Mouse (Mus musculus): ENCODE measurements around the gene Shisa9. TPM values are rescaled to one million over a fixed set of nuclear protein-coding genes. Genes with fewer than 3 reads are reported as not detected.

Gene Shisa9
- polyA plus RNA-seq, 1 experiment from 2014 or later = 1.7 TPM

DNA sequence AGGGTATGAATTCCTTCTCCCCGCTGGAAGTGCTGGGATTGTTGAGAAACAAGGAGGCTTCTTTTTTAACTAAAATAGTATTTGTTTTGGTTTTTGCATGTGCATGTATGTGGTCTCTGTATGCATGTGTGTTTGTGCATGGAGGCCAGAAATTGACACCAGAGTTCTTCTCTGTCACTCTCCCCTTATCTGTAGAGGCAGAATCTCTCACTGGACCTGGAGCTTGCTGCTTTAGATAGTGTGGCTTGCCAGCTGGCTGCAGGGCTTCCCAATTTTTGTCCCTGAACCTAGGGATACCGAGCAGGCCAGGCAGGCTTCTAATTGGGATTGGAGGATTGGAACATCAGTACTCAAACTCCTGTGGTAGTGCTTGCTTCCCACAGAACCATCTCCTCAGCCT, 99.2 kb downstream of the Shisa9 start:
- ATAC-seq (ENCODE audit: low FRiP score, low read depth) = no peak
- WGBS = 91% methylated on average over 2 of the region's 2 CpGs
- H3K9ac ChIP-seq = no peak overlapping the region

DNA sequence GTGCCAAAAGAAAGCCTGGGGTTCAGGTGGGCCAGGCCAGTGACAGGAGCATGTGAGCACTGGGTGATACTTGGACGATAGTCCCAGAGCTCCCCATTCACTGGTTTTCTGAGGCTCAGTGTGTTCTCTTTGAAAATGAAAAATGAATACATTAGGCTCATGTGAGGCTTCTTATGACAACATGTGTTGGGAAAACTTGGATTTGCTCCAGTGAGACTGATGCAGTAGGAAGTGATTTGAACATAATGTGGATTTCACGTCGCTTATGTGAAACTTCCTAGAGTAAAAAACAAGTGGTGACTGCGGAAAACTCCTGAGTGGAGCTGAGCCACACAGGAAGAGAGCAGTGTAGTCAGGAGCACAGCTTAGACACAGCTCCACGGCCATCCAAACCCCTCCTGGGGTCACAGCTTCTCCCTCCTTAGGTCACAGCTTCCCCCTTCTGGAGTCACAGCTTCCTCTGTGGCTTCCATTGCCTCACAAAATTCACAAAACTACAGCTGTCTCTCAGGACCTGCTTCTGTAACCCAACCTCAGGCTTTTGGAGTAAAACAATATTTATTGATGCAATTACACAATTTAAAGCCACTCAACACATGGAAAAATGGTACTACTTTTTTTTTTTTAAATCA, 106.8 kb downstream of the Shisa9 start:
- no peaks in the 10 kb centered on the region for H3K36me3 ChIP-seq
- H3K9ac ChIP-seq = no peak overlapping the region
- no peak overlapping the region for H3K27ac ChIP-seq
- H3K9me3 ChIP-seq = no peaks in the 10 kb centered on the region
- no peak overlapping the region for H3K4me3 ChIP-seq
- no peaks in the 10 kb centered on the region for H3K4me1 ChIP-seq
- no peak for ATAC-seq (ENCODE audit: low FRiP score, low read depth)
- 81% methylated on average over 5 of the region's 5 CpGs for WGBS
- no peaks in the 10 kb centered on the region for H3K27me3 ChIP-seq (replicated peaks)
- H3K4me2 ChIP-seq (replicated peaks) = no peak overlapping the region

More for the DNA sequence above, 99.2 kb downstream of the Shisa9 start:
- Histone ChIP-seq H3K27ac (no peak overlapping the region), H3K36me3 (no peaks in the 10 kb centered on the region), H3K4me2 (replicated peaks) (no peak overlapping the region), H3K9me3 (no peaks in the 10 kb centered on the region), H3K4me1 (no peaks in the 10 kb centered on the region), H3K27me3 (replicated peaks) (no peaks in the 10 kb centered on the region), H3K4me3 (no peak overlapping the region)

DNA sequence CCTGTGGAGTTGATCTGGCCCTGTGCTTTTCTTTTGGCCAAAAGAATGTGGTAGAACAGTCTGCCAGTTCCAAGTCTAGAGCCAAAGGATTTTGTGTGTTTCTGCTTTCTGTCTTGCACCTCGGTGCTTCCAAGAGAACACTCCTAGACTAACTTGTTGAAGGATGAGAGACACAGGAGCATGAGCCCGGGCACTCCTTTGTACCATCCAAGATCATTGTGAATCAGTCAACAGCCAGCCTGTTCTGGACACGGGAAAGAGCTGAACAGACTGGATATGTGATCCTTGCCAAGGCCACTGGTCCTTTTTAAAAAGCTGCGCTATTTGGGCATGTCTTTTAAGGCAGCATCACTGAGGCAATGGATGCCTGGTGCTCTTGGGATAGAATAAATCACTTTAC, 109.3 kb downstream of the Shisa9 start:
- Histone ChIP-seq H3K36me3 (no peaks in the 10 kb centered on the region), H3K4me1 (no peaks in the 10 kb centered on the region), H3K4me2 (replicated peaks) (no peak overlapping the region), H3K9me3 (no peaks in the 10 kb centered on the region), H3K27ac (no peak overlapping the region), H3K9ac (no peak overlapping the region), H3K4me3 (no peak overlapping the region), H3K27me3 (replicated peaks) (no peaks in the 10 kb centered on the region)
- no peak for ATAC-seq (ENCODE audit: low FRiP score, low read depth)
- WGBS = 90% methylated on average over 4 of the region's 4 CpGs

DNA sequence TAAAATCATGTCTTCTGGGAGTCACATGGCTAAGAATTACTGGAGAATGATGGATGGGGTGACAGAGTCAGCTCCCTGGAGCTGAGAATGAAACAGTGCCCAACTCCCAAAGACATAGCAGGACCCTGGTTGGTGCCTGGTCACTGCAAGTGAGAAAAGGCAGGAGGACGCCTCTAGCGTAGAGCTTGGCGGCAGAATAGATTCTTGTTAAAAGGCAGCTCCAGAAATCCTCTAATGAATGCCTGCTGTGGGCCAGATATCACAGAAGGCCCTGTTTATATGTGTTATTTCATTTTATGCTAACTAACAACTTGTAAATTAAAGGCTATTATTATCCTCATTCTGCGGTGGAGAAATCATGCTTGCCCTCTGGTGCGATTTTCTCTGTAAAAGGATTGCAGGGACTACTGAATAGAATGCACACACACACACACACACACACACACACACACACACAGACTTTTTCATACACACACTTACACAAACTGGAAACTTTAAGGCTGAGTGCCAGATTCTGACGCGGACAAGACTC, 110.9 kb downstream of the Shisa9 start:
- 84% methylated on average over 7 of the region's 7 CpGs for WGBS
- Histone ChIP-seq H3K4me1 (no peaks in the 10 kb centered on the region), H3K4me3 (no peak overlapping the region), H3K9ac (no peak overlapping the region), H3K27ac (no peak overlapping the region), H3K9me3 (no peaks in the 10 kb centered on the region), H3K36me3 (no peaks in the 10 kb centered on the region), H3K27me3 (replicated peaks) (no peaks in the 10 kb centered on the region), H3K4me2 (replicated peaks) (no peak overlapping the region)
- ATAC-seq (ENCODE audit: low FRiP score, low read depth) = no peak

DNA sequence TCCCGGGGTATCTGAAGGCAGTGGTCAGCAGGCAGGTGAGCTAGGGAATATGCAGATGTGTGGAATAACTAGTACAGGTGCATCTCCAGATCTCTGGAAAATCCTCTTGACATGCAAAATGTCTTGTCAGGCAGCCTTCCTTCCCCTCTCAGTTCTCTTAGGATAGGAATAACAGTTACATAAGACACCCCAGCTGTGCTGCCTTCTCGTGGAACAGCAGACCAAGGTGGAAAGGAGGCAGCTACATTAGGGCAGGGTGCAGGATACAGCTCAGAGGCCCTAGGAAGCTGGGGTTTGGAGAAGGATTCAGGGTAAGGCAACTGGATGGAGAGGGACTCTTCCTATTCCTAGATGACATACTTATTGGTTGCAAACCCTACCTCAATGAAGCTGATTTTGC, 111.5 kb downstream of the Shisa9 start:
- no peak overlapping the region for H3K9ac ChIP-seq
- H3K27me3 ChIP-seq (replicated peaks) = no peaks in the 10 kb centered on the region
- ATAC-seq (ENCODE audit: low FRiP score, low read depth) = no peak
- H3K9me3 ChIP-seq = no peaks in the 10 kb centered on the region
- H3K36me3 ChIP-seq = no peaks in the 10 kb centered on the region
- H3K27ac ChIP-seq = no peak overlapping the region
- H3K4me1 ChIP-seq = no peaks in the 10 kb centered on the region
- 61% methylated on average over 2 of the region's 2 CpGs for WGBS
- H3K4me2 ChIP-seq (replicated peaks) = no peak overlapping the region
- H3K4me3 ChIP-seq = no peak overlapping the region

DNA sequence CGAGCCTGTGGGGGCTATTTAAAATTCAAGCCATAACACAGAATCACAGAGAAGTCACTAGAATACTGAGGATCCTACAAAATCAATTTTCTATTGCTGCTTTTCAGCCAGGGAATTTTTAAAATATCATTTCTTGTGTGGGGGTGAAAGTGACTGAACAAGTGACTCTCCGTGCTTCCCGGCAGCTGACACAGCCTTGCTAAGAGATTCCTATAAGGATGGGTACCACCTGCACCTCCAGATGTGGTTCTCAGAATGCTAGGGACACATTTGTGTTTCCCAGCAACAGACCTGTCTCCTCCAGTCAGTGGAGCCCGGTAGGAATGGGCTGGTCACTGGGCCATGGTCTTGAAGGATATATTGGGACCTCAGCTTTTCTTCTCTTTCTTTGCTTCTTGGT, 124.5 kb downstream of the Shisa9 start:
- WGBS = 91% methylated on average over 4 of the region's 4 CpGs
- no peaks in the 10 kb centered on the region for H3K9me3 ChIP-seq

DNA sequence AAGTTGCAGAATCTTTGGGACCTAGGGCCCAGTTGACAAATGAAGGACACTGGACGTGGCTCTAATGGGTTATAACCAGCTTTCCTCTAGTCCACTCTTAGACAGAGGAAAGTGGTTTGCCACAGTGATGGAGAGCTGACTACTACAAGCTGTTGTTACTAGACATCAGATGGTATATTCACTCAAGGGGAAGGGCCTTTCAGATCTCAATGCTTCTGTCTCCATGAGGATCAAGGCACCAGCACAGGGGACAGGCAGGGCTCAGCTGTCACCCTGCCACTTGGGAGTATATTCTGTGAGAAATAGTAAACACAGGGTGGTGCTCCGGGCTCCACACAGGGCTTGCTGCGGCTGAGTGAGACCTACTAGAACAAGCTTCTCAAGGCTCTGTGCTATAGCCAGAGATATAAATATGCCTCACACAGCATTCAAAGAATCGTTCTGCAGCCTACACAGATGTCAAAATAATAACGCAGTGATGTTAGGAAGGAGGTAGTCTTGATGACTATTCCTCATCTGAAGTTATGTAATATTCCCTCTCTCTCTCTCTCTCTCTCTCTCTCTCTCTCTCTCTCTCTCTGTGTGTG, 127.0 kb downstream of the Shisa9 start:
- no peaks in the 10 kb centered on the region for H3K27me3 ChIP-seq (replicated peaks)
- no peaks in the 10 kb centered on the region for H3K36me3 ChIP-seq
- peaks cover 4% of the 10 kb centered on the region; the same call in 1 of the 2 replicates for H3K4me1 ChIP-seq
- no peak overlapping the region for H3K9ac ChIP-seq
- WGBS = 82% methylated on average over 5 of the region's 5 CpGs
- H3K4me3 ChIP-seq = no peak overlapping the region
- H3K4me2 ChIP-seq (replicated peaks) = no peak overlapping the region
- H3K9me3 ChIP-seq = no peaks in the 10 kb centered on the region
- ATAC-seq (ENCODE audit: low FRiP score, low read depth) = no peak
- H3K27ac ChIP-seq = no peak overlapping the region

More for the DNA sequence above, 124.5 kb downstream of the Shisa9 start:
- Histone ChIP-seq H3K4me2 (replicated peaks) (no peak overlapping the region), H3K36me3 (no peaks in the 10 kb centered on the region), H3K27me3 (replicated peaks) (no peaks in the 10 kb centered on the region), H3K4me3 (no peak overlapping the region), H3K27ac (no peak overlapping the region), H3K9ac (no peak overlapping the region), H3K4me1 (no peaks in the 10 kb centered on the region)
- no peak for ATAC-seq (ENCODE audit: low FRiP score, low read depth)

DNA sequence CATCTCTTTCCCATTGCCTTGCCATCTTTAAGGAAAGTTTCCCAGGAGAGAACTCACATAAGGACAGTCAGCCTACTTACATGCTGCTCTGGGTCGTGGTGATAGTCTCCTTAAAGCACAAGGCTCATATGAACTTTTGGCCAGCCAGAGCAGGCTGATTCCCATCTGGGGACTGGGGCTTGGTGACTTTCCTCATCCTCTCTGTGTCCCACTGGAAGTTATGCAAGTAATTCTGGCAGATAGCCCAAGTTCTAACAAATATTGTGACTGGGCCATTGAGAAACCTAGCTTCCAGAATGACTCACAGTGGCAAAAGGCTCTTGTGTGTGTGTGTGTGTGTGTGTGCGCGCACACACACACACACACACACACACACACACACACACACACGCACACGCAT, 130.5 kb downstream of the Shisa9 start:
- no peaks in the 10 kb centered on the region for H3K36me3 ChIP-seq
- no peaks in the 10 kb centered on the region for H3K27me3 ChIP-seq (replicated peaks)
- ATAC-seq (ENCODE audit: low FRiP score, low read depth) = no peak
- WGBS = 88% methylated on average over 5 of the region's 5 CpGs
- H3K9me3 ChIP-seq = no peaks in the 10 kb centered on the region
- H3K4me1 ChIP-seq = peaks cover 4% of the 10 kb centered on the region; the same call in 1 of the 2 replicates
- no peak overlapping the region for H3K9ac ChIP-seq
- no peak overlapping the region for H3K27ac ChIP-seq
- H3K4me3 ChIP-seq = no peak overlapping the region
- no peak overlapping the region for H3K4me2 ChIP-seq (replicated peaks)

DNA sequence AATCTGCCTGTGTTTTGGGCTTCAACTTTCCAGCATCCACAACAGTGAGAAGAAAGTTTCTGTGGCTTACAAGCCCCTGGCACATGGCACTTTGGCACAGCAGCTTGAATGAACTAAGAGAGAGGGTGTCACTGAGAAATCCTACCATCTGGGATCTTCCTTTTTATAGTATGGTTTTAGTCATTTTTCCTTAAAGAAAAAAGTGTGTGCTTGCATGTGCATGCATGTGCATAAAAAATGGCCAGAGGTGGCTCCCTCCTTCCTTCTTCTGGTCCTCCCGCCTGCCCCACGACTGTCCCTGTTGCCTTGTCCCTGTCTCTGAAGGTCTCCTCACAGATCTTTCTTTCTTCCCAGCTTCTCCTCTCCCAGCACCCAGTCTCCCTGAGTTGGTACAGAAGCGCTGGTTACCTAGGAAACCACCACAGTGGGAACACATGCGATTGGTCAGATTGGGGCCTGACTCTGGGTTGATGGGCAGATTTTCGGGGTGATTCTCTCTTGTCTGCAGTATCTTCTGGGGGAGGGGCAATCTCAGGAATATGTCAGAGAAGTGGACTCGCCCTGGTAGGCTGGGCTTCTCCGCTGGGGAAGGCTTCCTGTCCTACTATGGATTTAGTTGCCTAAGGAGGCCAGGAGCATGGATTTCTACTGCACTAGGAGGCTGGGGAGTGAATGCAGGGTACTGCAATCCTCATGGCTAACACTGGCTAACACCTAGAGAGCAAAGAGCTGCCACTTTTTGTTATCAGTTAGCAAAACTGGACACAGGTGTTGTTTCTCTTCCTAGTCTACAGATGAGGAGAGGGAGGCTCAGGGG, 131.3 kb downstream of the Shisa9 start:
- peak; percentile 29; the same call in 1 of the 2 replicates for ATAC-seq (ENCODE audit: low FRiP score, low read depth)
- Histone ChIP-seq H3K36me3 (no peaks in the 10 kb centered on the region), H3K4me1 (peaks cover 4% of the 10 kb centered on the region; the same call in 1 of the 2 replicates), H3K4me2 (replicated peaks) (no peak overlapping the region), H3K9me3 (no peaks in the 10 kb centered on the region), H3K4me3 (no peak overlapping the region), H3K27ac (no peak overlapping the region), H3K27me3 (replicated peaks) (no peaks in the 10 kb centered on the region), H3K9ac (no peak overlapping the region)
- WGBS = 56% methylated on average over 7 of the region's 7 CpGs

DNA sequence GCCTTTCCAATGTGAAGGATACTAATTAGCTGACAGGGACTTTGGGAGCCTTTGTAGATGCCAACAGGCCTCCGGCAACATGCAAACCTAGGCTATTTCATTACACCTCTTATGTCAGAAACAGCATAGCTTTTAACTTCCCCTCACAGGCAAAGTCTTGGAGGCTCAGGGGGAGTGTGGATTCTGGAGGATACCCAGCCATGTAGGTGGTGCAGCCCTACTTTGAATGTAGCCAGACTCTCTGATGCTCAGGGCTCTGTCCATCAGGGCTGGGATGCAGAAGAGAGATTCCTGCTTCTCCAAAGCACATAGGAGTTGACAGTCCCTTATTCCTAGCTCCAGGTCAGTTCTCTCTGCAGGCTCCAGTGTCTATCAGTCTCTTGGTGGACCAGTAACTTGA, 133.0 kb downstream of the Shisa9 start:
- ATAC-seq (ENCODE audit: low FRiP score, low read depth) = no peak
- 92% methylated on average over 1 of the region's 1 CpGs for WGBS

DNA sequence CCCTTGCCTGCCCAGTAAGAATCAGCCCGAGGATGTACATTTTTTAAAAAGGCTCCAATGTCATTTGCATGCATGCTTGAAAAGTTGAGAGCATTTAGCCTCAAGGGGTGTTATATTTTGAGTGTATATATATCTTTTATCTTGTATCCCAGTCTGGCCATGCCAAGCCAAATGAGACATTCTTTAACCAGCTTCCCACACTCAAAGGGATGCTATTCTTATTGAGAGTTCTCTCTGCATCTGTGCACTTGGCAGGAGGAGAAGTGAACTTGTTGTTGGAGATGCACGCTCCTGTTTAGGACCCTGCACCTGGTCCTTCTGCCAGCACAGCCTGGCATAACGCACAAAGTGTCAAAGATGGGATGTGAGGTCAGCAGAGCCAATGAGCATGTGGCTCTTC, 135.6 kb downstream of the Shisa9 start:
- Histone ChIP-seq H3K9me3 (no peaks in the 10 kb centered on the region), H3K9ac (no peak overlapping the region), H3K4me1 (peaks cover 4% of the 10 kb centered on the region; the same call in 1 of the 2 replicates), H3K27me3 (replicated peaks) (no peaks in the 10 kb centered on the region), H3K4me2 (replicated peaks) (no peak overlapping the region), H3K27ac (no peak overlapping the region), H3K4me3 (no peak overlapping the region), H3K36me3 (no peaks in the 10 kb centered on the region)
- no peak for ATAC-seq (ENCODE audit: low FRiP score, low read depth)
- whole genome bisulfite sequencing = 84% methylated on average over 3 of the region's 3 CpGs

More for the DNA sequence above, 133.0 kb downstream of the Shisa9 start:
- Histone ChIP-seq H3K4me1 (peaks cover 4% of the 10 kb centered on the region; the same call in 1 of the 2 replicates), H3K9ac (no peak overlapping the region), H3K36me3 (no peaks in the 10 kb centered on the region), H3K4me2 (replicated peaks) (no peak overlapping the region), H3K27ac (no peak overlapping the region), H3K27me3 (replicated peaks) (no peaks in the 10 kb centered on the region), H3K9me3 (no peaks in the 10 kb centered on the region), H3K4me3 (no peak overlapping the region)

DNA sequence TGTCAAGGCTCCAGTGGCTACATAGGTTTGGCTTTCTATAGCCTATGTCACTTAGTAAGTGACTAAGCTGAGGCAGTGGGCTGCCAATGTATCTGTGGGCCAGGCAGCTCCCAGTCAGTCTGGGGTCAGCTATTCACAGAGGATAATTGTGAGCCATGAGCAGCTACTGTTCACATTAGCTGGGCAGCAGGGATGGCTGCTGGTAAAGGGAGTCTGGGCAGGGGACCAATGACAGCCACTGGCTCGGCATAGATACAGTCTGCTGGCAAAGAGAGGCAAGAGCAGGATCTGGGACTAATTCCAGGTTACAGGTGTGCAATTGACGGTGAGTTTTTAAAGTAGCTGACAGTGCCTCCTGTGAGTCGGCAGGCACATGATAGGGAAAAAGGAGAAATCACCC, 145.9 kb downstream of the Shisa9 start:
- 86% methylated on average over 3 of the region's 3 CpGs for WGBS
- H3K9me3 ChIP-seq = no peaks in the 10 kb centered on the region
- H3K4me2 ChIP-seq (replicated peaks) = no peak overlapping the region
- H3K4me1 ChIP-seq = no peaks in the 10 kb centered on the region
- H3K27ac ChIP-seq = no peak overlapping the region
- no peaks in the 10 kb centered on the region for H3K36me3 ChIP-seq
- no peak overlapping the region for H3K9ac ChIP-seq
- ATAC-seq (ENCODE audit: low FRiP score, low read depth) = no peak
- H3K27me3 ChIP-seq (replicated peaks) = no peaks in the 10 kb centered on the region
- H3K4me3 ChIP-seq = no peak overlapping the region

Measured in neural tube, embryonic 12.5 days (tissue).